Mouse (Mus musculus) lung, postnatal 0 days (tissue): ENCODE results near the gene Rxra.

ENCODE experiments used
- CTCF ChIP-seq: IDR thresholded peaks from 2 replicates; pipeline ENCODE4 v1.5.1; 2016; ENCODE audit warnings: antibody characterized with exemption, mild to moderate bottlenecking
- EP300 ChIP-seq: IDR thresholded peaks from 2 replicates; pipeline ENCODE4 v1.6.1; 2016; ENCODE audit warnings: antibody characterized with exemption, mild to moderate bottlenecking, control low read depth

DNA sequence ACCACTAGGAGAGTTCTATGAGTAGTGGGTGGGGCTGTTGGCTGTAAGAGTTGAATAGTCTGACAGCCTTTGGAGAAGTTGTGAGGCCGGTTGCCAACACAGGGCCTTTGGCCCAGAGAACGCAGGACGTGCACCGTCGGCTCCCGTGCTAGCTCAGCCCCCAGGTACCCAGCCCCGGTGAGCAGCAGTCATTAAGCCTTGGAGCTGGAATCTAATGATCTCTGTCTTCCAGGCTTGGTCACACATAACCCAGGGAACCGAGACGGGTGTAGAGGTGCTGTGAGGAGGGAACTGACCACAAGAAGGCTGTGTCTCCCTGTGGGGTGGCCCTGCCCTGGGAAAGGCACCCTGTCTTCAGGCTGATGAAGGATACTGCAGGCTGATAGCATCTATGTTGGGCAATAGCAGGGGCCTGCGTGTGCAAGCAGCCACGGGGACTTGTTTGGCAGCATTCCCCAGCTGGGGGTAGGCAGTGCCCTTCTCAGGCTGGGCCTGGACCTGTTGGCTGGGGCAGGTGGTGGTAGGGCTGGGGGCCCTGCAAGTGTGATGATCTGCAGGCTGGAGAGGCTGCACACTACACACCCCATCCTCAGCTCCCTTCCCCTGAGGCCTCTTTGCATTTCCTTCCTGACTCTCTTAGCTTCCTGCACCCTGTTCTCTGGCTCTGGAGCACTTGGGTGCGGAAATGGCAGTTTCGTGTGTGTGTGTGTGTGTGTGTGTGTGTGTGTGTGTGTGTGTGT is 68.5 kb downstream of the Rxra start:
- TF ChIP-seq CTCF: peak; percentile 28
- TF ChIP-seq EP300: peak; percentile 27; the same call in 1 of the 2 replicates
